Mouse (Mus musculus): ENCODE data around the gene Celf2.

Celf2 gene

DNA sequence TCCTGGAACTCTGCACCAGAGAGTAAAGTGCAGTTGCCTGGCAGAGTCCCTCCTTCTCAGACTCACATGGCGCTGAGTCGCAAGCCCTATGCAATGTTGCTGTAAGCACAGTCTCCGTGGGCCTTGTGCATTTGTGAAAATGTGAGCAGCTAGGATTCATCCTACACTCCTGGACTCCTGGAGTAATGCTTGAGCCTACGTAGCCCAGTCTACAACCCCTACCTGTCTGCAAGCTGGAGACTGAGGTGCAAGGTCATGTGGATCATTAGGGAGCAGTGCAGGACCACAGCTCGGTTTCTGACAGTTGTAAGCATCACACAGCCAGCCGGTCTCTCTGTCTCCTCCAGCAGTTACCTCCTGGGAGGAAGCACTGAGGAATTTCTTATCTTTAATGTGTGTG lies 1019.3 kb downstream of the Celf2 start:
- DNase-seq (ENCODE audit: low spot score), result no peak
